Comparison of ENCODE assay signal across 17 mouse cellular contexts in genomic region chr2:156665620-156666196, GRCm38 (mm10). TPM values are rescaled to one million over a fixed set of nuclear protein-coding genes. Genes with fewer than 3 reads are reported as not detected.
DNase-seq lines count a peak whose midpoint lies in the region; ATAC-seq and TF ChIP-seq lines count a peak whose summit lies in the region.
"Had no signal": no experiment of that assay in that cellular context is flagged by ENCODE, and none has a peak within 500 bp of the region (broad histone marks: within the 10 kb centered on the region; RNA-seq: fewer than 3 reads in every experiment).

No protein-coding gene starts in this region.

- H3K4me1 ChIP-seq in midbrain, embryonic 14.5 days (ENCODE audit: control insufficient read depth, insufficient read depth, low read length): peaks cover 8% of the 10 kb centered on the region; the same call in 1 of the 2 replicates
- H3K4me1 ChIP-seq: megakaryocyte, embryonic 14.5 days had no signal

- peak overlapping the region; percentile 59 for H3K27ac ChIP-seq in layer of hippocampus, adult 2 months
- peak overlapping the region; percentile 57; the same call in 1 of the 2 replicates for H3K27ac ChIP-seq in midbrain, embryonic 14.5 days (replicated peaks; ENCODE audit: low read depth, low read length)
- H3K27ac ChIP-seq: gastrocnemius, adult 2 months; heart, embryonic 10.5 days had no signal

- ATAC-seq in midbrain, embryonic 14.5 days (ENCODE audit: low FRiP score, low TSS enrichment): peak; percentile 40
- ATAC-seq: inflammation-experienced regulatory T-cells, adult 6 months had no signal

- H3K36me3 ChIP-seq in midbrain, embryonic 14.5 days (ENCODE audit: control insufficient read depth, insufficient read depth, low read length): no peaks in the 10 kb centered on the region
- H3K36me3 ChIP-seq: heart, embryonic 10.5 days had no signal

- no peak overlapping the region for H3K4me3 ChIP-seq in layer of hippocampus, adult 2 months
- H3K4me3 ChIP-seq in midbrain, embryonic 14.5 days (replicated peaks; ENCODE audit: low read depth, low read length): no peak overlapping the region
- H3K4me3 ChIP-seq: gastrocnemius, adult 2 months; heart, embryonic 10.5 days; megakaryocyte, embryonic 14.5 days had no signal

- no peak for TF ChIP-seq CTCF in layer of hippocampus, adult 2 months (conservative IDR thresholded peaks at IDR 0.05)

- no peaks in the 10 kb centered on the region for H3K9me3 ChIP-seq in midbrain, embryonic 14.5 days (ENCODE audit: control insufficient read depth, low read length)
- H3K9me3 ChIP-seq: heart, embryonic 10.5 days; megakaryocyte, embryonic 14.5 days had no signal

- H3K27me3 ChIP-seq in midbrain, embryonic 14.5 days (ENCODE audit: control insufficient read depth, insufficient read depth, low read length): no peaks in the 10 kb centered on the region

- WGBS in midbrain, embryonic 14.5 days: 57% methylated on average over 13 of the region's 13 CpGs

- no peak overlapping the region for H3K4me2 ChIP-seq in midbrain, embryonic 14.5 days (ENCODE audit: low read length)
- H3K4me2 ChIP-seq: liver, embryonic 11.5 days had no signal

- DNase-seq in layer of hippocampus, adult 2 months (ENCODE audit: low spot score in 2 of 2): no peak
- DNase-seq in layer of hippocampus, postnatal 36 days: no peak
- peak; percentile 57 to 70 for DNase-seq in right cerebral cortex, postnatal 10 days (ENCODE audit: low spot score in 2 of 2)
- no peak for DNase-seq in right cerebral cortex, adult 18-20 months
- no peak for DNase-seq in midbrain, embryonic 14.5 days
- DNase-seq in adipocyte (ENCODE audit: low spot score): no peak
- no peak for DNase-seq in urinary bladder, postnatal 25 days (ENCODE audit: low spot score)
- DNase-seq: cerebellum, adult 8-10 months; gastrocnemius, adult 2 months; kidney, adult 2 months; kidney, postnatal 10 days; lung, adult 18-20 months; thymus, postnatal 36 days had no signal

- no peak overlapping the region for H3K9ac ChIP-seq in midbrain, embryonic 14.5 days (replicated peaks; ENCODE audit: low read length)

RNA-seq across cellular contexts. Expression of gene Dlgap4, which starts 52.2 kb away (rescaled TPM):
- 100 to 1,000 TPM; 194 to 198 TPM for total RNA-seq in layer of hippocampus, adult 2 months (2021)
- total RNA-seq in layer of hippocampus, postnatal 36 days (2021): 100 to 1,000 TPM; 197 to 198 TPM
- polyA plus RNA-seq in midbrain, embryonic 14.5 days (2014; fragmentation: Nextera tagmentation; extraction: Ambion mirVana): 272 and 276 TPM in 2 replicates

Comparison
In these comparisons a context has a peak if more than half of its experiments do, and no peak if none do; other contexts are left out.
1. DNase-seq: peak in right cerebral cortex, postnatal 10 days (2 of 2); none in layer of hippocampus, adult 2 months (0 of 2), layer of hippocampus, postnatal 36 days (0 of 2), right cerebral cortex, adult 18-20 months (single experiment), midbrain, embryonic 14.5 days (single experiment), adipocyte (single experiment) and urinary bladder, postnatal 25 days (single experiment).